Mouse (Mus musculus) stomach, embryonic 15.5 days (tissue): ENCODE results near the gene Esp24. TPM values are rescaled to one million over a fixed set of nuclear protein-coding genes. Genes with fewer than 3 reads are reported as not detected.
"Not testable (repeated sequence)": the region's sequence is repeated elsewhere in the genome, so short reads cannot be mapped to it uniquely, and the experiment has no call there.

Experiments used
- ATAC-seq: fragments of 200-750 bp; cut with Nextera tagmentation; 2 replicates; pipeline ENCODE4 v1.8.0; 2017; ENCODE audit warnings: low read depth, moderate number of reproducible peaks, moderate TSS enrichment; ENCODE audit not compliant: insufficient read depth, low FRiP score
- H3K27ac ChIP-seq: fragments of 300-500 bp; sonication (generic); 2 replicates; pipeline ENCODE4 v1.5.1; 2015; ENCODE audit warnings: mild to moderate bottlenecking, inconsistent platforms
- H3K27me3 ChIP-seq: fragments of 300-500 bp; sonication (generic); replicated peaks from 2 replicates; pipeline ENCODE4 v1.6.1; 2015; ENCODE audit warnings: inconsistent platforms
- H3K36me3 ChIP-seq: fragments of 300-500 bp; sonication (generic); 2 replicates; pipeline ENCODE4 v1.6.1; 2015; ENCODE audit warnings: inconsistent platforms
- H3K4me1 ChIP-seq: fragments of 300-500 bp; sonication (generic); 2 replicates; pipeline ENCODE4 v1.6.1; 2015; ENCODE audit warnings: inconsistent platforms
- H3K4me2 ChIP-seq: fragments of 300-500 bp; sonication (generic); 2 replicates; pipeline ENCODE4 v1.6.1; 2015; ENCODE audit warnings: mild to moderate bottlenecking, inconsistent platforms
- H3K4me3 ChIP-seq: fragments of 300-500 bp; sonication (generic); replicated peaks from 2 replicates; pipeline ENCODE4 v1.5.1; 2015; ENCODE audit warnings: inconsistent platforms
- H3K9ac ChIP-seq: fragments of 300-500 bp; sonication (generic); 2 replicates; pipeline ENCODE4 v1.6.1; 2015; ENCODE audit warnings: inconsistent platforms
- H3K9me3 ChIP-seq: fragments of 300-500 bp; sonication (generic); 2 replicates; pipeline ENCODE4 v1.6.1; 2016; ENCODE audit warnings: inconsistent platforms
- WGBS: fragments of 180-500 bp; shearing (Covaris S2); methylation state at CpG from one replicate; pipeline ENCODE4 v1.1.7; 2015; 5-methylcytosine and 5-hydroxymethylcytosine counted together
- polyA plus RNA-seq: library from polyadenylated mRNA; unstranded; fragments of >200 nt; fragmentation: Nextera tagmentation; extraction: Ambion mirVana; gene quantifications from 2 replicates; pipeline ENCODE4 v1.2.1, GENCODE M21; 2015

Gene Esp24
- polyA plus RNA-seq: not detected in 2 replicates

DNA sequence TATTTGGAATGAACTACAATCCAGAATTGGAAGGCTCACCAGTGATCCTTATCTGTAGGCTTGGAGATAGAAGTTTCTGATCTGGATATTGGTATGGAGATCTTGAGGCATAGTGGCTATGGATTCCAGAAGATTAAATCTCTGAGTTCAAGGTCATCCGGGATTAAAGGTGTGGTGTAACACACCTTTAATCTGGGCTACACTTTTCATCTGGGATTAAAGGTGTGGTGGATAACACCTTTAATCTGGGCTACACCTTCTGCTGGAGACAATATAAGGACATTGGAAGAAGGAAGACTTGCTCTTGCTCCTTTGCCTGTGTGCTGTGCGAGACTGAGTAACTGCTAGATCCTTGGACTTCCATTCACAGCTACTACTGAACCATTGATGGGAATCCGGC, at the start of gene Esp24:
Gene Esp24 (plus strand): TSS at position 301 of the 400 bp plus-strand sequence.
- WGBS: 85% methylated on average over 3 of the region's 3 CpGs
- not testable (repeated sequence) for H3K27ac ChIP-seq, H3K27me3 ChIP-seq, H3K36me3 ChIP-seq, ATAC-seq, H3K9ac ChIP-seq, H3K4me3 ChIP-seq, H3K4me1 ChIP-seq, H3K9me3 ChIP-seq, H3K4me2 ChIP-seq

DNA sequence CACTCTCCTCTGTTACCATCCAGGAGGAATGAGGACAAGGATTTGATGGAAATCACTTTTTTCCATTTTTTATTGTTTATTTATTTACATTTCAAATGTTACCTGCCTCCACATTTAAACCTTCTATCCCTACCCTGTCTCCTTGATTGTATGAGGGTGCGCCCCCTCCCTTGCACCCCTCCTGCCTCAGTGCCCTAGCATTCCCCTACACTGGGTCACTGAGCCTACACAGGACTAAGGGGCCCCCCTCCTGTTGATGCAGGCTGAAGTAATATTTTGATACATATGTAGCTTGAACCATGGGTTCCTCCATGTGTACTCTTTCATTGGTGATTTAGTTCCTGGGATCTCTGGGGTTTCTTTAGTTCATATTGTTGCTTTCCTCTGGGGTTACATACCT, 26.6 kb upstream of the Esp24 start:
- WGBS: 94% methylated on average over 1 of the region's 1 CpGs
- Histone ChIP-seq H3K4me1 (no peaks in the 10 kb centered on the region), H3K4me3 (no peak overlapping the region), H3K9me3 (no peaks in the 10 kb centered on the region), H3K27me3 (no peaks in the 10 kb centered on the region), H3K36me3 (no peaks in the 10 kb centered on the region), H3K4me2 (no peak overlapping the region), H3K9ac (no peak overlapping the region), H3K27ac (no peak overlapping the region)
- no peak for ATAC-seq

- Histone ChIP-seq H3K4me1 (no peaks in the 10 kb centered on the region), H3K27ac (no peak overlapping the region), H3K36me3 (no peaks in the 10 kb centered on the region), H3K9ac (no peak overlapping the region), H3K4me3 (no peak overlapping the region), H3K4me2 (peak overlapping the region; percentile 4; the same call in 1 of the 2 replicates), H3K27me3 (no peaks in the 10 kb centered on the region), H3K9me3 (no peaks in the 10 kb centered on the region)
- ATAC-seq: no peak
- WGBS: 42% methylated on average over 30 of the region's 30 CpGs
These were observed 25.5 kb upstream of the Esp24 start for GRCm38 (mm10) chr17:39010675-39011638.

GRCm38 (mm10) chr17:39017184-39017583, 19.3 kb upstream of the Esp24 start:
- no peaks in the 10 kb centered on the region for H3K27me3 ChIP-seq
- WGBS: 64% methylated on average over 14 of the region's 14 CpGs
- no peak overlapping the region for H3K4me2 ChIP-seq
- H3K36me3 ChIP-seq: no peaks in the 10 kb centered on the region
- H3K9ac ChIP-seq: no peak overlapping the region
- ATAC-seq: no peak
- H3K9me3 ChIP-seq: no peaks in the 10 kb centered on the region
- no peak overlapping the region for H3K27ac ChIP-seq
- no peak overlapping the region for H3K4me3 ChIP-seq
- no peaks in the 10 kb centered on the region for H3K4me1 ChIP-seq

- no peak for ATAC-seq
- H3K4me2 ChIP-seq: no peak within 1 kb of the TSS
- H3K9me3 ChIP-seq: no peaks in the 10 kb centered on the region
- H3K4me1 ChIP-seq: no peaks in the 10 kb centered on the region
- no peaks in the 10 kb centered on the region for H3K36me3 ChIP-seq
- H3K27ac ChIP-seq: no peak within 1 kb of the TSS
- no peak within 1 kb of the TSS for H3K4me3 ChIP-seq
- no peaks in the 10 kb centered on the region for H3K27me3 ChIP-seq
- no peak within 1 kb of the TSS for H3K9ac ChIP-seq
These were observed 6.7 kb downstream of the Esp24 start, which contains the start of gene Gm21903 for GRCm38 (mm10) chr17:39043241-39043640. Gene Gm21903 (minus strand): TSS chr17:39043341.

DNA sequence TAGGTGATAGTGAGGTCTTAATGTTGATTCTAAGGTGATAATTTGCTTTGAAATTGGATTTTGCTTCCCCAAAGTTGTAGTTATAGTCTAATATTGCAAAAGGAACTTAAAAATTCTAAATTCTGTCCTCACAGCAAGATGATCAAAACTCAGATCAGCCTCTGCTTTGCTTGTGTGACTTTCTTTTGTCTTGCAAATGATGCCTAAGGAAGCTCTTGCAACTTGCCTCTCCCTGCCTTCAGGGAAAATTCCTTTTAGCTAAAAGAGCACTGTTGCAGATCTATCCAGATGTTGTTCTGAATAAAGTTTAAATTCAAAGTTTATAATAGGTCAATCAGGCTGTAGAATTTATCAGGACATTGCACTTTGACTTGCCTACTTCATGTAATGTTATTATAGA, 27.1 kb downstream of the Esp24 start:
- ATAC-seq: no peak
- Histone ChIP-seq H3K27ac (no peak overlapping the region), H3K36me3 (no peaks in the 10 kb centered on the region), H3K4me3 (no peak overlapping the region), H3K4me1 (no peaks in the 10 kb centered on the region), H3K27me3 (no peaks in the 10 kb centered on the region), H3K4me2 (no peak overlapping the region), H3K9ac (no peak overlapping the region), H3K9me3 (no peaks in the 10 kb centered on the region)

DNA sequence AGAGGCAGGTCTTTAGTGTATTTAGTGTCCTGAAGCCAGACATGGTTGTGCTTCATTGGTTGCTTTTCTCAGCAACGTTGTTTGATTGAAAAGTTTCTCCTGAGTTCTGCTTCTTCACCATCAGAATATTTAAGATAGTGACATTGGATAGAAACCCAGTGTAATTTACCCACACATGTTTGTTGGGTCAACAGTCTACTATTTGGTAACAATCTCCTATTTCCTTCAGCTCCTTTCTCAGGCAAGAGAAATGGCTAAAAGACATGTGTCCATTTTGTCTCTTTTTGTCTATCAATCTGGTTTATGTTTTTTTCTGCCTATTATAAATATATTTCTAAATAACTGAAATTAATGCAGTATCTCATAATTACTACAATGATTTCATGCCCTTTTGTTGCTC, 40.4 kb downstream of the Esp24 start, which contains the start of gene Esp23:
Gene Esp23 (minus strand): TSS at position 101 of the 400 bp plus-strand sequence.
- Histone ChIP-seq H3K4me3 (no peak within 1 kb of the TSS), H3K27me3 (no peaks in the 10 kb centered on the region), H3K4me2 (no peak within 1 kb of the TSS), H3K27ac (no peak within 1 kb of the TSS), H3K36me3 (no peaks in the 10 kb centered on the region), H3K4me1 (no peaks in the 10 kb centered on the region), H3K9ac (no peak within 1 kb of the TSS), H3K9me3 (no peaks in the 10 kb centered on the region; the same call in 1 of the 2 replicates)
- WGBS: 56% methylated on average over 1 of the region's 1 CpGs
- no peak for ATAC-seq

Other genes with a start within 250 kb of the Esp24 start
- gene Gm21903, start 6.6 kb downstream of the Esp24 start, polyA plus RNA-seq: not detected in 2 replicates
- not detected in 2 replicates for gene Esp23, start 40.3 kb downstream of the Esp24 start, polyA plus RNA-seq
- gene Esp22, start 58.6 kb downstream of the Esp24 start, polyA plus RNA-seq: not detected in 2 replicates